Mouse (Mus musculus) limb, embryonic 10.5 days (tissue): ENCODE measurements around the gene Rpl31. TPM values are rescaled to one million over a fixed set of nuclear protein-coding genes. Genes with fewer than 3 reads are reported as not detected.

Experiments used
- DNase-seq: peaks from one replicate; pipeline ENCODE4 v3.0.0-alpha.2; 2017; ENCODE audit warnings: low spot score
- H3K27ac ChIP-seq: fragments of 300-500 bp; sonication (generic); 2 replicates; pipeline ENCODE4 v1.5.1; 2016; ENCODE audit warnings: mild to moderate bottlenecking
- H3K27me3 ChIP-seq: fragments of 300-500 bp; sonication (generic); 2 replicates; pipeline ENCODE4 v1.6.1; 2016; ENCODE audit warnings: low read depth, mild to moderate bottlenecking; ENCODE audit not compliant: poor library complexity, severe bottlenecking
- H3K36me3 ChIP-seq: fragments of 300-500 bp; sonication (generic); 2 replicates; pipeline ENCODE4 v1.6.1; 2016; ENCODE audit warnings: mild to moderate bottlenecking, moderate library complexity
- H3K4me1 ChIP-seq: fragments of 300-500 bp; sonication (generic); 2 replicates; pipeline ENCODE4 v1.6.1; 2016
- H3K4me3 ChIP-seq: fragments of 300-500 bp; sonication (generic); 2 replicates; pipeline ENCODE4 v1.5.1; 2016; ENCODE audit warnings: mild to moderate bottlenecking, moderate library complexity
- H3K9me3 ChIP-seq: fragments of 300-500 bp; sonication (generic); replicated peaks from 2 replicates; pipeline ENCODE4 v1.6.1; 2016; ENCODE audit warnings: mild to moderate bottlenecking
- WGBS: fragments of 180-500 bp; shearing (Covaris S2); methylation state at CpG from one replicate; pipeline ENCODE4 v1.1.7; 2016; 5-methylcytosine and 5-hydroxymethylcytosine counted together
- polyA plus RNA-seq: library from polyadenylated mRNA; unstranded; fragments of >200 nt; fragmentation: Nextera tagmentation; extraction: Ambion mirVana; gene quantifications from 2 replicates; pipeline ENCODE4 v1.2.1, GENCODE M21; 2016

Gene Rpl31
- polyA plus RNA-seq, 1 experiment from 2014 or later: 467 TPM

DNA sequence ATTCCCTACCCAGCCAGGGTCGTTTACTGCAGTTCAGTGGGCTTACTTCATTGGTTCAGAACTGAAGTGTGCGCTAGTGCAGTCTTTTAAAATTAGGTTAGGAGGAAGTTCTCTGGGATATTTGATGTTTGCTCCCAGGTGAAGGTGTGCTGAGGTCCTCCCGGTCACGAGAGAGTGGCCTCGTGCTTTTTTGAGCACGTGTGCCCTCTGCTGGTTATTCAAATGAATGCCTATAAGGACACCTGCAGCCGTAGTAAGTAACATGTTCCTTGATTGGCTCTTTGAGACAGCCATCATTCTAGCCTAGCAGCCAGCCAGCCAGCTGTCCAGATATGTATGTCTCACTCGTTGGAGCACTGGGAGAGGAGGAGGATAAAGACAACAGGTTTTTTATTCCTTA lies 27.0 kb upstream of the Rpl31 start:
- no peak overlapping the region for H3K27ac ChIP-seq
- H3K4me1 ChIP-seq: peaks cover 4% of the 10 kb centered on the region; the same call in 1 of the 2 replicates
- H3K4me3 ChIP-seq: no peak overlapping the region
- WGBS: 21% methylated on average over 8 of the region's 8 CpGs
- H3K9me3 ChIP-seq: no peaks in the 10 kb centered on the region
- peak; percentile 59 for DNase-seq
- H3K27me3 ChIP-seq: peaks cover 12% of the 10 kb centered on the region
- no peaks in the 10 kb centered on the region for H3K36me3 ChIP-seq

DNA sequence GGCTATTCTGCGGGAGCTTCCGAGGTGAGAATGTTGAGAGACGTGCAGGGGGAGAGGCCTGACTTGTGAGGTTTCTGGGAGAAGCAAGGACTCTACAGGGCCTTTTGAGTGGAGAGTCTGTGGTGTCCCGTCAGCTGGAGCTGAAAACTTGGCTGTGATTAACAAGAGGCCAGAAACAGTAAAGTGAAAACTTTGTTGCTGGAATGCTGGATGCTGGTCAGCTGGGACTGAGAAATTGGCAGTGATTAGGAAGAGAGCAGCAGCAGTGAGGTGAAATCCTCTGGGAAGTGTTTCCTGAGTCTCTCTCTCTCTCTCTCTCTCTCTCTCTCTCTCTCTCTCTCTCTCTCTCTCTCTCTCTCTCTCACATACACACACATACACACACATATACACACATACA lies 25.8 kb upstream of the Rpl31 start:
- Histone ChIP-seq H3K9me3 (no peaks in the 10 kb centered on the region), H3K4me1 (no peaks in the 10 kb centered on the region), H3K27me3 (peaks cover 1% of the 10 kb centered on the region), H3K27ac (no peak overlapping the region), H3K4me3 (no peak overlapping the region), H3K36me3 (no peaks in the 10 kb centered on the region)
- DNase-seq: no peak
- WGBS: 87% methylated on average over 4 of the region's 4 CpGs

DNA sequence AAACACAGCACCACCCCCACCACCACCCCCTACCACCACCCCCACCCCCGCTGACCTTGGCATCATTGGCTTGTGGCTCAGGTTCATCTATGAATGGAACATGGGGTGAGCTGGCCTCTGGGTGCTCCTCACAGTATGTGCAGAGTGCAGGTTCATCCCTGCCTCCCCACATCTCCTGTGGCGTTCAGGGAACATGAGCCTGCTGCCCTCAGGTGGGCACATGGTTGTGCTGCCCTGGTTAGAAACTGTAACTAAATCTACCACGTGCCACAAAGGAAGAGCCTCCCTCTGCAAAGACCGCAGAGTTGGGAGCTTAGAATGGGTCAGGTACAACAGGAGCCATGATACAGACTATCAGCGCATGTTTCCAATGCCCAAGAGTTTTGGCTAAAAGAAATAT lies 24.4 kb upstream of the Rpl31 start:
- no peak overlapping the region for H3K4me3 ChIP-seq
- DNase-seq: no peak
- H3K9me3 ChIP-seq: no peaks in the 10 kb centered on the region
- H3K27me3 ChIP-seq: no peaks in the 10 kb centered on the region
- no peaks in the 10 kb centered on the region for H3K4me1 ChIP-seq
- 82% methylated on average over 5 of the region's 5 CpGs for WGBS
- H3K36me3 ChIP-seq: no peaks in the 10 kb centered on the region
- H3K27ac ChIP-seq: no peak overlapping the region

GRCm38 (mm10) chr1:39344981-39345600 lies 22.6 kb upstream of the Rpl31 start:
- H3K4me3 ChIP-seq: no peak overlapping the region
- H3K9me3 ChIP-seq: no peaks in the 10 kb centered on the region
- H3K27me3 ChIP-seq: no peaks in the 10 kb centered on the region
- no peak for DNase-seq
- H3K27ac ChIP-seq: no peak overlapping the region
- WGBS: 67% methylated on average over 21 of the region's 21 CpGs
- H3K36me3 ChIP-seq: no peaks in the 10 kb centered on the region
- no peaks in the 10 kb centered on the region for H3K4me1 ChIP-seq

GRCm38 (mm10) chr1:39349001-39349400 lies 18.6 kb upstream of the Rpl31 start:
- 82% methylated on average over 1 of the region's 1 CpGs for WGBS
- H3K4me3 ChIP-seq: no peak overlapping the region
- H3K27ac ChIP-seq: no peak overlapping the region
- H3K4me1 ChIP-seq: no peaks in the 10 kb centered on the region
- H3K9me3 ChIP-seq: no peaks in the 10 kb centered on the region
- H3K27me3 ChIP-seq: no peaks in the 10 kb centered on the region
- DNase-seq: no peak
- H3K36me3 ChIP-seq: no peaks in the 10 kb centered on the region

- no peak overlapping the region for H3K4me3 ChIP-seq
- 90% methylated on average over 7 of the region's 7 CpGs for WGBS
- no peaks in the 10 kb centered on the region for H3K36me3 ChIP-seq
- DNase-seq: no peak
- H3K9me3 ChIP-seq: no peaks in the 10 kb centered on the region
- H3K27me3 ChIP-seq: no peaks in the 10 kb centered on the region
- no peaks in the 10 kb centered on the region for H3K4me1 ChIP-seq
- no peak overlapping the region for H3K27ac ChIP-seq
Measured at GRCm38 (mm10) chr1:39349427-39349826, 18.2 kb upstream of the Rpl31 start.

GRCm38 (mm10) chr1:39361754-39362514 lies 5.7 kb upstream of the Rpl31 start:
- H3K36me3 ChIP-seq: no peaks in the 10 kb centered on the region
- peaks cover 15% of the 10 kb centered on the region; the same call in 1 of the 2 replicates for H3K27me3 ChIP-seq
- H3K27ac ChIP-seq: no peak overlapping the region
- WGBS: 38% methylated on average over 24 of the region's 24 CpGs
- no peak for DNase-seq
- H3K9me3 ChIP-seq: no peaks in the 10 kb centered on the region
- H3K4me3 ChIP-seq: peak overlapping the region; percentile 36
- peaks cover 11% of the 10 kb centered on the region for H3K4me1 ChIP-seq

- 58% methylated on average over 7 of the region's 7 CpGs for WGBS
- H3K36me3 ChIP-seq: no peaks in the 10 kb centered on the region
- no peaks in the 10 kb centered on the region for H3K9me3 ChIP-seq
- H3K27me3 ChIP-seq: peaks cover 15% of the 10 kb centered on the region; the same call in 1 of the 2 replicates
- H3K4me3 ChIP-seq: no peak overlapping the region
- peaks cover 15% of the 10 kb centered on the region for H3K4me1 ChIP-seq
- H3K27ac ChIP-seq: no peak overlapping the region
- no peak for DNase-seq
Measured at GRCm38 (mm10) chr1:39362515-39362893, 5.1 kb upstream of the Rpl31 start.

DNA sequence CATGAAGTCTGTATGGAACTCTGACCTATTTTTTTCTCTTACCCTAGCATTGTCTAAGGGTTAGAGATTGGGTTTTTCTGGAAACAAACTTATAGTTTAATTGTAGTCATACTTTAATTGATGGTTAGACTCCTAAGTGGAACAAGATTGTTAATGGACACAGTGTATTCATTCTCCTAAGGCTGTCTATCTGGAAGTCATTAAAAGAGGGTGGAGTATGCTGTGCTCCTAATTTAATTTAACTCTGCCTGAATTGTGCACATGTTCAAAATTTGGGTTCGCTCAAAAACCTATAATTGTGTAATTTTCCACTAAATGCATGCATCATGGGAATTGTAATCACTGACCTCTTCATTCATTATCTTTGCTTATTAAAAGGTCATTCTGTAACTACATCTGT lies 2.1 kb upstream of the Rpl31 start:
- peaks cover 12% of the 10 kb centered on the region; the same call in 1 of the 2 replicates for H3K27me3 ChIP-seq
- H3K9me3 ChIP-seq: no peaks in the 10 kb centered on the region
- WGBS: 66% methylated on average over 1 of the region's 1 CpGs
- no peak overlapping the region for H3K27ac ChIP-seq
- H3K4me1 ChIP-seq: peaks cover 23% of the 10 kb centered on the region
- DNase-seq: no peak
- peaks cover 18% of the 10 kb centered on the region for H3K36me3 ChIP-seq
- no peak overlapping the region for H3K4me3 ChIP-seq

DNA sequence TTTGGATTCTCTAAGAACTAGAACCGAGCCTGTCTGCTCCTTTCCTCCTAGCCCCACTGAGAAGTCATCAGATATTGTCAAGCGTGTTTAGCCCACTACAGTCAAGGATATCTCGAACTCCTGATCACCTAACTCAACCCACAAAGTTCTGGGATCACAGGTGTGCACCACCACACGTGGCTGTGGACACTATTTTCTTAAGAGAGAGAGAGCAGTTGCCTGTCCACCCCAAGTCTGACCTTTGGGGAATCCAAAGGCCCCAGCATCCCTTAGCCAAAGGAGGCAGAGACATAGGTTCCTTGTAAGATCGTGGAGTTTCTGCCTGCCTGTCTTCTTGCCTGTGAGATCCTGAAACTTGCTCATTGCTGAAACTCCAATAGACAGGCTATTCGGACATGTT lies 597 bp upstream of the Rpl31 start:
- peaks cover 33% of the 10 kb centered on the region for H3K36me3 ChIP-seq
- H3K9me3 ChIP-seq: no peaks in the 10 kb centered on the region
- WGBS: 26% methylated on average over 6 of the region's 6 CpGs
- DNase-seq: no peak
- H3K27me3 ChIP-seq: no peaks in the 10 kb centered on the region
- peak overlapping the region; percentile 92 for H3K4me3 ChIP-seq
- peaks cover 18% of the 10 kb centered on the region for H3K4me1 ChIP-seq
- peak overlapping the region; percentile 95 for H3K27ac ChIP-seq

DNA sequence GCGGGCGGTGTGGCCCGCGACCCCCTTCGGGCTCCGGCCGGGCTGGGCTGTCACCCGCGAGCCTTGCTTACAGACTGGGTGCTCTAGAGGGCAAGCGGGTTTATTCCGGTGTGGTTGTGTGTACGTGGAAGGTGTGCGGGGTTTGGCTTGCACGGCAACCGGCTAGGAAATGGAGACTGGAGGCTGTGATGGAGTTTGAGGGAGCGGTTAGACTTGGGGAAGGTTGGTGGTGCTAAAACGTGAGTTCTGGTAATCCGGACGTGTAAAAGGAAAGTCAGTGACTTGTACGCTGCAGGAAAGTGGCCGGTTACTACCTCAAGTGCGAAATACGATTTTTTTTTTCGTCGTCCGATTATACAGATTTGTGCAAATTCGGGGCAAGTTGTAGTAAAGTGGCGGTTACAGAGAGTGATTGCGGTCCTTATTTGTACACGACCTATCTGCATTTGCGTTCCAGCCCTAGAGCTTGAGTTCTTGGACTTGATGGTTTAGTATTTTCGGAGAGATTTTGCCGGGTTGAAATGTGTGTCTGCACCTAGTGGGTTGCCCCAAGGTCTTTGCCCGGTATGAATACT lies 712 bp downstream of the Rpl31 start:
- under 1% methylated on average over 34 of the region's 34 CpGs for WGBS
- Histone ChIP-seq H3K27me3 (no peaks in the 10 kb centered on the region), H3K9me3 (no peaks in the 10 kb centered on the region), H3K36me3 (peaks cover 46% of the 10 kb centered on the region), H3K27ac (peak overlapping the region; percentile 95), H3K4me3 (peak overlapping the region; percentile 92), H3K4me1 (peaks cover 16% of the 10 kb centered on the region)
- peak; percentile 62 for DNase-seq

DNA sequence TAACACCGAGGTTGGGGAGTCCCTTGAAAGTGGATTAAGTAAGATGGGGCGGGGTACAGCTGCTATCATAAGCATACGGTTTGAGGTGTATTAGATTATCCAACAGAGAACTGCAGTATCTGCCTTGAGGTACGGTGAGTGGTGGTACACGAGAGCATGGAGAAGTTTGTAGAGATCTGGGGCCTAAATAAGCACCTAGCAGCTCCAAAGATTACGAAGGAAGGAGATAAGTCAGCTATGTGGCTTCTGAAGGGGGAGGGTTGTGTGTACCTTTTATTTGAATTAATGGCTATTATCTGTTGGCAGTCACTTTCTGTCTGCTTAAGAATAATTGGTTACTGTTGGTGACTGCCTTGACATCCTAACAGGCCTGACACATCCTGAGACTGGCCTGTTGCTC lies 2.8 kb downstream of the Rpl31 start:
- Histone ChIP-seq H3K27ac (no peak overlapping the region), H3K4me3 (no peak overlapping the region), H3K27me3 (no peaks in the 10 kb centered on the region), H3K9me3 (no peaks in the 10 kb centered on the region), H3K36me3 (peaks cover 59% of the 10 kb centered on the region), H3K4me1 (peaks cover 16% of the 10 kb centered on the region)
- DNase-seq: no peak
- 92% methylated on average over 6 of the region's 6 CpGs for WGBS

- DNase-seq: no peak
- Histone ChIP-seq H3K27ac (no peak overlapping the region), H3K36me3 (peaks cover 72% of the 10 kb centered on the region), H3K4me3 (no peak overlapping the region), H3K27me3 (no peaks in the 10 kb centered on the region), H3K4me1 (peaks cover 9% of the 10 kb centered on the region), H3K9me3 (no peaks in the 10 kb centered on the region)
- WGBS: 89% methylated on average over 8 of the region's 8 CpGs
Measured at GRCm38 (mm10) chr1:39372220-39372843, 4.7 kb downstream of the Rpl31 start.
